Mouse (Mus musculus) forebrain, embryonic 16.5 days (tissue): ENCODE results near the gene Lemd1. TPM values are rescaled to one million over a fixed set of nuclear protein-coding genes. Genes with fewer than 3 reads are reported as not detected.

Experiments
- ATAC-seq: fragments of 200-750 bp; cut with Nextera tagmentation; 2 replicates; pipeline ENCODE4 v1.8.0; 2017; ENCODE audit warnings: mild to moderate bottlenecking, moderate library complexity
- H3K27ac ChIP-seq: fragments of 300-500 bp; sonication (generic); 2 replicates; pipeline ENCODE4 v1.5.1; 2014; ENCODE audit warnings: low read length, control low read depth
- H3K27me3 ChIP-seq: fragments of 300-500 bp; sonication (generic); replicated peaks from 2 replicates; pipeline ENCODE4 v1.6.1; 2014; ENCODE audit warnings: low read length; ENCODE audit not compliant: control insufficient read depth, insufficient read depth
- H3K36me3 ChIP-seq: fragments of 300-500 bp; sonication (generic); 2 replicates; pipeline ENCODE4 v1.6.1; 2014; ENCODE audit not compliant: control insufficient read depth, insufficient read depth
- H3K4me1 ChIP-seq: fragments of 300-500 bp; sonication (generic); replicated peaks from 2 replicates; pipeline ENCODE4 v1.6.1; 2014; ENCODE audit warnings: low read length; ENCODE audit not compliant: control insufficient read depth, insufficient read depth
- H3K4me2 ChIP-seq: fragments of 300-500 bp; sonication (generic); 2 replicates; pipeline ENCODE4 v1.6.1; 2014; ENCODE audit warnings: mild to moderate bottlenecking, low read length, control low read depth
- H3K4me3 ChIP-seq: fragments of 300-500 bp; sonication (generic); replicated peaks from 2 replicates; pipeline ENCODE4 v1.5.1; 2014; ENCODE audit warnings: mild to moderate bottlenecking, low read length, control low read depth
- H3K9ac ChIP-seq: fragments of 300-500 bp; sonication (generic); replicated peaks from 2 replicates; pipeline ENCODE4 v1.6.1; 2014; ENCODE audit warnings: low read depth, low read length, control low read depth
- H3K9me3 ChIP-seq: fragments of 300-500 bp; sonication (generic); 2 replicates; pipeline ENCODE4 v1.6.1; 2016; ENCODE audit warnings: low read length; ENCODE audit not compliant: control insufficient read depth
- WGBS: fragments of 180-500 bp; shearing (Covaris S2); extraction: QIAGEN DNeasy Blood & Tissue Kit; methylation state at CpG from one replicate; pipeline ENCODE4 v1.1.7; 2014; 5-methylcytosine and 5-hydroxymethylcytosine counted together
- polyA plus RNA-seq: library from polyadenylated mRNA; unstranded; fragments of >200 nt; fragmentation: Nextera tagmentation; extraction: Ambion mirVana; gene quantifications from 2 replicates; pipeline ENCODE4 v1.2.1, GENCODE M21; 2015

Lemd1 gene
- polyA plus RNA-seq, 1 experiment from 2014 or later = 18.4 TPM

- Histone ChIP-seq H3K9ac (no peak overlapping the region), H3K27ac (no peak overlapping the region), H3K4me1 (no peaks in the 10 kb centered on the region), H3K4me3 (no peak overlapping the region), H3K9me3 (no peaks in the 10 kb centered on the region), H3K36me3 (no peaks in the 10 kb centered on the region), H3K27me3 (no peaks in the 10 kb centered on the region), H3K4me2 (no peak overlapping the region)
- WGBS = 70% methylated on average over 15 of the region's 15 CpGs
- ATAC-seq = no peak
Measured at GRCm38 (mm10) chr1:132150817-132151601, 40.2 kb upstream of the Lemd1 start.

GRCm38 (mm10) chr1:132151908-132152307 is 39.3 kb upstream of the Lemd1 start:
- Histone ChIP-seq H3K9ac (no peak overlapping the region), H3K27me3 (no peaks in the 10 kb centered on the region), H3K9me3 (no peaks in the 10 kb centered on the region), H3K4me3 (no peak overlapping the region), H3K36me3 (no peaks in the 10 kb centered on the region), H3K4me1 (no peaks in the 10 kb centered on the region), H3K4me2 (no peak overlapping the region), H3K27ac (no peak overlapping the region)
- 74% methylated on average over 2 of the region's 2 CpGs for WGBS
- no peak for ATAC-seq

GRCm38 (mm10) chr1:132153086-132153690 is 38.0 kb upstream of the Lemd1 start:
- ATAC-seq = no peak
- no peak overlapping the region for H3K4me3 ChIP-seq
- no peak overlapping the region for H3K4me2 ChIP-seq
- peaks cover 10% of the 10 kb centered on the region for H3K4me1 ChIP-seq
- H3K9ac ChIP-seq = no peak overlapping the region
- no peaks in the 10 kb centered on the region for H3K27me3 ChIP-seq
- H3K36me3 ChIP-seq = no peaks in the 10 kb centered on the region
- WGBS = 31% methylated on average over 15 of the region's 15 CpGs
- no peaks in the 10 kb centered on the region for H3K9me3 ChIP-seq
- H3K27ac ChIP-seq = no peak overlapping the region

GRCm38 (mm10) chr1:132153691-132154090 is 37.5 kb upstream of the Lemd1 start:
- H3K4me2 ChIP-seq = no peak overlapping the region
- ATAC-seq = no peak
- H3K9me3 ChIP-seq = no peaks in the 10 kb centered on the region
- no peak overlapping the region for H3K27ac ChIP-seq
- H3K9ac ChIP-seq = no peak overlapping the region
- 25% methylated on average over 8 of the region's 8 CpGs for WGBS
- no peak overlapping the region for H3K4me3 ChIP-seq
- H3K4me1 ChIP-seq = peaks cover 15% of the 10 kb centered on the region
- no peaks in the 10 kb centered on the region for H3K27me3 ChIP-seq
- H3K36me3 ChIP-seq = no peaks in the 10 kb centered on the region

- WGBS = 13% methylated on average over 6 of the region's 6 CpGs
- Histone ChIP-seq H3K9ac (no peak overlapping the region), H3K9me3 (no peaks in the 10 kb centered on the region), H3K4me2 (no peak overlapping the region), H3K27ac (no peak overlapping the region), H3K27me3 (no peaks in the 10 kb centered on the region), H3K4me1 (peaks cover 33% of the 10 kb centered on the region), H3K4me3 (no peak overlapping the region), H3K36me3 (no peaks in the 10 kb centered on the region)
- no peak for ATAC-seq
Measured at GRCm38 (mm10) chr1:132155737-132156136, 35.5 kb upstream of the Lemd1 start.

GRCm38 (mm10) chr1:132157016-132157781 is 34.0 kb upstream of the Lemd1 start:
- 20% methylated on average over 14 of the region's 14 CpGs for WGBS
- Histone ChIP-seq H3K27ac (no peak overlapping the region), H3K4me1 (peaks cover 33% of the 10 kb centered on the region), H3K9ac (peak overlapping the region; percentile 49; the same call in 1 of the 2 replicates), H3K36me3 (no peaks in the 10 kb centered on the region), H3K4me3 (peak overlapping the region; percentile 18; the same call in 1 of the 2 replicates), H3K4me2 (peak overlapping the region; percentile 38), H3K9me3 (no peaks in the 10 kb centered on the region), H3K27me3 (no peaks in the 10 kb centered on the region)
- ATAC-seq = peak; percentile 61

- Histone ChIP-seq H3K36me3 (no peaks in the 10 kb centered on the region), H3K27me3 (no peaks in the 10 kb centered on the region), H3K4me3 (no peak overlapping the region; the same call in 1 of the 2 replicates), H3K27ac (no peak overlapping the region), H3K9me3 (no peaks in the 10 kb centered on the region), H3K9ac (peak overlapping the region; percentile 49; the same call in 1 of the 2 replicates), H3K4me1 (peaks cover 33% of the 10 kb centered on the region), H3K4me2 (peak overlapping the region; percentile 38)
- 24% methylated on average over 7 of the region's 7 CpGs for WGBS
- ATAC-seq = peak; percentile 13; the same call in 1 of the 2 replicates
Measured at GRCm38 (mm10) chr1:132157808-132158207, 33.4 kb upstream of the Lemd1 start.

GRCm38 (mm10) chr1:132158741-132159140 is 32.5 kb upstream of the Lemd1 start:
- Histone ChIP-seq H3K27ac (no peak overlapping the region), H3K9ac (no peak overlapping the region), H3K9me3 (no peaks in the 10 kb centered on the region), H3K4me2 (no peak overlapping the region), H3K27me3 (no peaks in the 10 kb centered on the region), H3K36me3 (no peaks in the 10 kb centered on the region), H3K4me1 (peaks cover 33% of the 10 kb centered on the region), H3K4me3 (no peak overlapping the region)
- WGBS = 23% methylated on average over 2 of the region's 2 CpGs
- ATAC-seq = no peak

- Histone ChIP-seq H3K4me2 (no peak overlapping the region), H3K4me1 (peaks cover 35% of the 10 kb centered on the region), H3K9me3 (no peaks in the 10 kb centered on the region), H3K4me3 (no peak overlapping the region), H3K36me3 (no peaks in the 10 kb centered on the region), H3K9ac (0 out of 2 replicates have a peak overlapping the region, but pooled peaks have one; percentile 19), H3K27ac (no peak overlapping the region), H3K27me3 (no peaks in the 10 kb centered on the region)
- no peak for ATAC-seq
- WGBS = 47% methylated on average over 4 of the region's 4 CpGs
Measured at GRCm38 (mm10) chr1:132159681-132160080, 31.6 kb upstream of the Lemd1 start.
